Mouse (Mus musculus): Measurements from ENCODE around the gene Ccdc33. TPM values are rescaled to one million over a fixed set of nuclear protein-coding genes. Genes with fewer than 3 reads are reported as not detected.

Gene Ccdc33
- polyA plus RNA-seq, 1 experiment from 2014 or later = 1.1 TPM

DNA sequence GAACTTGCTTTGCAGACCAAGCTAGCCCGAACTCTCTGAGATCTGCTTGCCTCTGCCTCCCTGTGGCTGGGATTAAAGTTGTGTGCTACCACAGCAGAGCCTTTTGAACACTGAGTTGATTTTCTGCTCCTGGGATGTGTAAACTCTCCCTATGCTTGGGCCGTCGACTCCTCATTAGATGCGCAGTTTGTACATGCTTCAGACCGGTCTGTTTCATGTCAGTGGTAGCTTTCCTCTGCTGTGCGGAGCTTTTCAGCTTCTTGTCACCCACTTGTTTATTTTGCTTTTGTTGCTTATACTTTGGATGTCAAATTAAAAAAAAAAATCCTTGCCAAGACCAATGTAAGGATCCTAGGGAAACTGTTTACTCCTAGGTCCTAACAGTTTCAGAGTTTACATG is 22.6 kb downstream of the Ccdc33 start:
- Histone ChIP-seq H3K4me3 (ENCODE audit: low read depth, low read length) (no peak overlapping the region), H3K9ac (ENCODE audit: low read length) (no peak overlapping the region), H3K27me3 (ENCODE audit: control insufficient read depth, insufficient read depth, low read length) (no peaks in the 10 kb centered on the region), H3K9me3 (ENCODE audit: control insufficient read depth, low read length) (no peaks in the 10 kb centered on the region), H3K36me3 (ENCODE audit: control insufficient read depth, insufficient read depth, low read length) (no peaks in the 10 kb centered on the region), H3K4me2 (ENCODE audit: low read depth, low read length, severe bottlenecking) (no peak overlapping the region), H3K4me1 (replicated peaks; ENCODE audit: control insufficient read depth, insufficient read depth, low read length) (peaks cover 10% of the 10 kb centered on the region; the same call in 1 of the 2 replicates), H3K27ac (ENCODE audit: low read depth, low read length) (no peak overlapping the region; the same call in 1 of the 2 replicates)
- ATAC-seq (replicated peaks; ENCODE audit: low FRiP score) (no peak), DNase-seq (ENCODE audit: low spot score) (no peak)
- WGBS = 86% methylated on average over 6 of the region's 6 CpGs

DNA sequence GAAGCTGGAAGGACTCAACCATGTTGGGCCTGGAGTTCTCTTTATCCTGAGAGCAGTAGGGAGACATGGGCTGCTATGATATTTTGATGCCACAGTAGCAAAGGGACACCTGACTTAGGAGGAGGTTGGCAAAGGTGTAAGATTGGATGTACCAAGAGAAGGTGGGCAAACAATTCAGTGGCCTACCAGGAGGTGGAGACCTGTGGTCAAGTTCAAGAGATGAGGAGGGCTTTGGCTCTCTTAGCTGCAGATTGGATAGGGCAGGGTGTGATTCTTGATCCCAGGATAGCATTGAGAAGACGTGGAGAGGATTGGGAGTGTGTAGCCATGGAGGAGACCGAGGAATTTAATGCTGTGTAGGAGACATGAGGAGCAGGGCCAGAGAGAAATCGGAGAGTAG is 24.8 kb downstream of the Ccdc33 start:
- Histone ChIP-seq H3K4me2 (ENCODE audit: low read depth, low read length, severe bottlenecking) (no peak overlapping the region), H3K4me1 (replicated peaks; ENCODE audit: control insufficient read depth, insufficient read depth, low read length) (peaks cover 10% of the 10 kb centered on the region; the same call in 1 of the 2 replicates), H3K9me3 (ENCODE audit: control insufficient read depth, low read length) (no peaks in the 10 kb centered on the region), H3K9ac (ENCODE audit: low read length) (no peak overlapping the region), H3K27ac (ENCODE audit: low read depth, low read length) (no peak overlapping the region), H3K27me3 (ENCODE audit: control insufficient read depth, insufficient read depth, low read length) (no peaks in the 10 kb centered on the region), H3K36me3 (ENCODE audit: control insufficient read depth, insufficient read depth, low read length) (no peaks in the 10 kb centered on the region), H3K4me3 (ENCODE audit: low read depth, low read length) (no peak overlapping the region)
- WGBS = 80% methylated on average over 3 of the region's 3 CpGs
- no peak for ATAC-seq (replicated peaks; ENCODE audit: low FRiP score)
- no peak for DNase-seq (ENCODE audit: low spot score)

DNA sequence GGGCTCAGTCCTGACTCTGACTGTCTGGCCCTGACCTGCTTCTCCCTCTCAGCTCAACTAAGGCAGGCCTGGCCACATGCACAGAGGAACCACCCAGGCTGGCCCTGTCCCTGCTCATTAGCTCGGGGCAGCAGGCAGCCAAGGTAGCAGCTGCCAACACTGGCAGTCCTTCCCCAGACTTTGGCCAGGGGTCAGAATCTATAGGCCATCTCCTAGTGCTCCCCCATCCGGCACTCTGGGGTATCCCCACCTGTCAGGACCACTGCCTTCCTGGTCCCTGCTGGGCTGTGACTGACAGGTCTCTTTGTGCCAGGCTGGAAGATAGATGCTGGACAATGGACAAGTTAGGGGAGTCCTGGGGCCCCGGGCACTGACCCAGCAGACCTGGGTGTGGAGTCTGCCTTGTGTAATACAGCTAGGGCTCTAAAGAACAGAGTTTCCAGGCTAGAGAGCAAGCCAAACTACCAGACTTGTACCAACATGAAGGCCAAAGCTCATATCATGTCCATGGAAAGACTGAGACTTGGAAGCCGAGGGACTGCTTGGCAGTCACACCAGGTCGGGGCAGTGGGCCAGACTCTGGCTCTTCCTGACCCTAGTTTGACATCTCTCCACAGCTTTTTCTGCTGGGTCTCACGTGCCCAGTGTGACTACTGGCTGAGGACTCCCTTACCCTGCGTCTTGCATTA is 25.9 kb downstream of the Ccdc33 start:
- WGBS = 62% methylated on average over 7 of the region's 7 CpGs
- no peaks in the 10 kb centered on the region for H3K36me3 ChIP-seq (ENCODE audit: control insufficient read depth, insufficient read depth, low read length)
- H3K9me3 ChIP-seq (ENCODE audit: control insufficient read depth, low read length) = no peaks in the 10 kb centered on the region
- H3K27me3 ChIP-seq (ENCODE audit: control insufficient read depth, insufficient read depth, low read length) = no peaks in the 10 kb centered on the region
- H3K4me3 ChIP-seq (ENCODE audit: low read depth, low read length) = no peak overlapping the region
- H3K9ac ChIP-seq (ENCODE audit: low read length) = no peak overlapping the region
- DNase-seq (ENCODE audit: low spot score) = no peak
- ATAC-seq (replicated peaks; ENCODE audit: low FRiP score) = no peak
- H3K4me2 ChIP-seq (ENCODE audit: low read depth, low read length, severe bottlenecking) = no peak overlapping the region
- no peak overlapping the region for H3K27ac ChIP-seq (ENCODE audit: low read depth, low read length)
- peaks cover 10% of the 10 kb centered on the region for H3K4me1 ChIP-seq (replicated peaks; ENCODE audit: control insufficient read depth, insufficient read depth, low read length)

DNA sequence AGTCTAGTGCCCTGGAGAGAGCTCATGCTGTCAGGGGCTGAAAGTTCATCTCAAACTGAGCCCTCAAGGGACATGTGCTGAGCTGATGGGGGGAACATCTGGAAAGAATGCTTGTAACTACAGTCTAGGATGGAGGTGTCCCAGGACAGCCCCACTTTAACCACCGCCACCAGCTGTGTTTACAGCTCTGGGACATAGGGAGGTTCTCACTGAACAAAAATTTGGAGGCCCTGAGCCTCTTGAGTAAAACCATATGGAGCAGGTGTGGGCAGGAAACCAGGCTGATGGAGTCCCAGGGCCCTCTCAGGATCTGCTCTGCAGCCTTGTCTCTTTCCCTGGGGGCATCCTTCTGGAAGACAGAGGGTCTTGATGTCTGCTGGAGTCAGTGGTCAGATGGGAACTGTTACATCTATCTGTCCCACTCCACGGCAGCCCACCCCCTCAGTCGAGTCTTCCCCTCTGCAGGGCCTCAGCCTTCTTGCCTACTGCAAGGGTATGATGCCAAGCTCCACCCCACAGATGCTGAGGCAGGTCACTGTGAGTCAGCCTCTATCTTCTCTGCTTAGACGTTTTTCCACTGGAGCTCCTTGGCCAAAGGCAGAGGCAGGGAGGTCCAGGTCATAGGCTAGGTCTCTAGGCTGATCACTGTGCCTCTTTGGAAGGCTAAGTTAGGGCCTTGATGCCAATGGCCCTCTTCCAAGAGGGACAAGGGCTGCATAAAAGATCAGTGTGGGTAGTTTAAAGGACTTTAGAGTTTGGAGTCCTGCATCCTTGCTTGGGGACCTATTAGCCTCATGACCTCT is 26.8 kb downstream of the Ccdc33 start:
- Histone ChIP-seq H3K4me3 (ENCODE audit: low read depth, low read length) (no peak overlapping the region), H3K9me3 (ENCODE audit: control insufficient read depth, low read length) (no peaks in the 10 kb centered on the region), H3K9ac (ENCODE audit: low read length) (no peak overlapping the region), H3K36me3 (ENCODE audit: control insufficient read depth, insufficient read depth, low read length) (no peaks in the 10 kb centered on the region), H3K4me1 (replicated peaks; ENCODE audit: control insufficient read depth, insufficient read depth, low read length) (peaks cover 9% of the 10 kb centered on the region), H3K4me2 (ENCODE audit: low read depth, low read length, severe bottlenecking) (no peak overlapping the region), H3K27ac (ENCODE audit: low read depth, low read length) (no peak overlapping the region), H3K27me3 (ENCODE audit: control insufficient read depth, insufficient read depth, low read length) (no peaks in the 10 kb centered on the region)
- DNase-seq (ENCODE audit: low spot score) (no peak), ATAC-seq (replicated peaks; ENCODE audit: low FRiP score) (no peak)
- WGBS = 60% methylated on average over 4 of the region's 4 CpGs

DNA sequence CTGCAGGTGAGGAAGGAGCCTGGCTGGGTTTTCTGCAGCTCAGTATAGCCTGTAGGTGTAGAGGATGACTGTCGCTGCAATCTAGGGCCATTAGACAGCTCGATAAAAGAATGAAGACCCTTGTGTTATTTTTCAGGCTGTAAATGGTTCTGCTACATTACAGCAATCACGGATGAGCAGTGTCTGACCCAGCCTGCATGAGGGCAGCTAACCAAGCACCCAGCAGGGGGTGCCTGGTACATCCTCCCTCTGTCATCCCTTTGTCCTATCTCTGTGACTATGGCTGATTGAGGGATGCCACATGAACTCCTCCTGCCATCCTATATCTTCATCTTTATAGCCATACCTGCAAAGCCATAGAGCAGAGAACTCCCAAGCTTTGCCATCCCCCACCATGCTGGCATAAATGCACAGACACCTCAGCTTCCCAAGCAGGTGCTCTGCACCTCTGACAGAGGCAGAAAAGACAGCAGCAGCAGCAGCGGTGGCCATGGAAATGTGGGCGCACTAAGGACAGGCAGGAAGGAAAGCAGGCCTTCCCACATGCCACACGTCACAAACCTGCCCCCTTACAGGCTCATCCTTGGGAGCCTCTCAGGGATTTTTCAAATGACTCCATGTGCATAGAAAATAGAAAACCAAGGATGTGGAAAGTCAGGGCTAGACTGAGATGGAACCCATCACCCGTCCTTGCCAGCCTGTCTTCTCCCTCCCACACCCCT is 31.2 kb downstream of the Ccdc33 start:
- H3K27ac ChIP-seq (ENCODE audit: low read depth, low read length) = 0 out of 2 replicates have a peak overlapping the region, but pooled peaks have one; percentile 34
- H3K4me2 ChIP-seq (ENCODE audit: low read depth, low read length, severe bottlenecking) = no peak overlapping the region
- ATAC-seq (replicated peaks; ENCODE audit: low FRiP score) (no peak), DNase-seq (ENCODE audit: low spot score) (no peak)
- H3K9me3 ChIP-seq (ENCODE audit: control insufficient read depth, low read length) = no peaks in the 10 kb centered on the region
- no peak overlapping the region for H3K9ac ChIP-seq (ENCODE audit: low read length)
- no peaks in the 10 kb centered on the region for H3K27me3 ChIP-seq (ENCODE audit: control insufficient read depth, insufficient read depth, low read length)
- peaks cover 18% of the 10 kb centered on the region for H3K4me1 ChIP-seq (replicated peaks; ENCODE audit: control insufficient read depth, insufficient read depth, low read length)
- H3K4me3 ChIP-seq (ENCODE audit: low read depth, low read length) = no peak overlapping the region
- H3K36me3 ChIP-seq (ENCODE audit: control insufficient read depth, insufficient read depth, low read length) = no peaks in the 10 kb centered on the region
- WGBS = 71% methylated on average over 7 of the region's 7 CpGs

DNA sequence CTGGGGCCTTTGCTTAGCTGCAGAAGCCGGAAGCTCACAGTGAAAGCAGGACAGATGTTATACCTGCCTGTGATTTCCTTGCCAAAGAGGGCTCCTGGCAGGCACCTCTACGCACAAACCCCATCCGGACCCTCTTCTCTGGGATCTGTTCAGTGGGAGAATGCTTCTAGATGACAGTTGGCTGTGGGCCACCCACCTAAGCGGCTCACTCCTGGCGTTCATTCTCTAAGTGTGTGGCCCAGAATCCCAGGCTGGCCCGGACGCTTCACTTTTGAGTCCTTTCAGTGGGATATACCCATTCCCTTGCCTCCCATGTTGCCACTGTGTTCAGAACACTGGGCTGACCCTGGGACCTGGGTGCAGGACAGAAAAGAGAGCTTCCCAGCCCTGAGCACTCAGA is 31.8 kb downstream of the Ccdc33 start:
- no peaks in the 10 kb centered on the region for H3K9me3 ChIP-seq (ENCODE audit: control insufficient read depth, low read length)
- H3K4me1 ChIP-seq (replicated peaks; ENCODE audit: control insufficient read depth, insufficient read depth, low read length) = peaks cover 17% of the 10 kb centered on the region
- no peak overlapping the region for H3K4me3 ChIP-seq (ENCODE audit: low read depth, low read length)
- no peaks in the 10 kb centered on the region for H3K27me3 ChIP-seq (ENCODE audit: control insufficient read depth, insufficient read depth, low read length)
- ATAC-seq (replicated peaks; ENCODE audit: low FRiP score) (no peak), DNase-seq (ENCODE audit: low spot score) (no peak)
- 59% methylated on average over 7 of the region's 7 CpGs for whole genome bisulfite sequencing
- H3K36me3 ChIP-seq (ENCODE audit: control insufficient read depth, insufficient read depth, low read length) = no peaks in the 10 kb centered on the region
- H3K4me2 ChIP-seq (ENCODE audit: low read depth, low read length, severe bottlenecking) = no peak overlapping the region
- H3K27ac ChIP-seq (ENCODE audit: low read depth, low read length) = no peak overlapping the region
- no peak overlapping the region for H3K9ac ChIP-seq (ENCODE audit: low read length)

DNA sequence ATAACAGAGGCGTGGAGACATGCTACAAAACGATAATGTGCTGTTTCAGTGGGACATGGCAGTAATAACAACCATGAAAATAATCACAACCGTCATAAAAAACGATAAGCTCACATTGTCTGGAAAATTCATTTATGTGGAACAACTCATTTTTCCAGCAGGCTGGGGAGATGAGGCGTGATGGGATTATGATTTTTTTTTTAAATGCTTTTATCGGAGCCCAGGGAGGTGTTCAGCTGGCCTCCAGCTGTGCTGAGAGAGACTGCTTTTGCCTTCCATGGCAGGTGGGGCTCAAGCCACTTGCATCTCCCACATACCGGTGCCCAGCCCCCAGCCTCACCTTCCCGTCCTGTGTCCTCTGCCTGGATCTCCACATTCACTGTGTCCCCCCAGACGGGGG is 32.4 kb downstream of the Ccdc33 start:
- ATAC-seq (replicated peaks; ENCODE audit: low FRiP score) (no peak), DNase-seq (ENCODE audit: low spot score) (no peak)
- H3K36me3 ChIP-seq (ENCODE audit: control insufficient read depth, insufficient read depth, low read length) = no peaks in the 10 kb centered on the region
- no peak overlapping the region for H3K4me2 ChIP-seq (ENCODE audit: low read depth, low read length, severe bottlenecking)
- H3K27me3 ChIP-seq (ENCODE audit: control insufficient read depth, insufficient read depth, low read length) = no peaks in the 10 kb centered on the region
- H3K4me1 ChIP-seq (replicated peaks; ENCODE audit: control insufficient read depth, insufficient read depth, low read length) = peaks cover 17% of the 10 kb centered on the region
- H3K9ac ChIP-seq (ENCODE audit: low read length) = peak overlapping the region; percentile 7; the same call in 1 of the 2 replicates
- H3K27ac ChIP-seq (ENCODE audit: low read depth, low read length) = peak overlapping the region; percentile 19; the same call in 1 of the 2 replicates
- WGBS = 29% methylated on average over 9 of the region's 9 CpGs
- H3K9me3 ChIP-seq (ENCODE audit: control insufficient read depth, low read length) = no peaks in the 10 kb centered on the region
- no peak overlapping the region for H3K4me3 ChIP-seq (ENCODE audit: low read depth, low read length)

DNA sequence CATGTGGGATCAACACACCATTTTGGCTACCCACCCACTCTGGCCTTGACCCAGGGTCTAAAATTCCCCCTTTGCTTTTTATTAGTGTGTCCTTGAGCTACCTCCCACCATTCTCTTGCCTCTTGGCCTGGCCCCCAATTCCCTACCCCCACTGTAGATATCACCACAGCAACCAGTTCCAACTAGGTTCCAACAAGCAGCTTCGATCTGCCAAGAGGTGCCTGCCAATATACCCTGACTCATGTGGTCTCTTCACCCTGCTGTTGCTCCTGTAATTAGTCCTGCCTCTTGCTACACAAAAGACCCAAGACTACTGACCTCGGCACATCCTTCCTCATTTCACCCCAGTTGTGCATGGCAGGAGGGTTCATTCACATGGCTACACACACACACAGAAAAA is 33.5 kb downstream of the Ccdc33 start:
- 7% methylated on average over 2 of the region's 2 CpGs for WGBS
- Histone ChIP-seq H3K9me3 (ENCODE audit: control insufficient read depth, low read length) (no peaks in the 10 kb centered on the region), H3K4me2 (ENCODE audit: low read depth, low read length, severe bottlenecking) (no peak overlapping the region)

More for the DNA sequence above, 33.5 kb downstream of the Ccdc33 start:
- Histone ChIP-seq H3K4me3 (ENCODE audit: low read depth, low read length) (no peak overlapping the region), H3K36me3 (ENCODE audit: control insufficient read depth, insufficient read depth, low read length) (no peaks in the 10 kb centered on the region), H3K4me1 (replicated peaks; ENCODE audit: control insufficient read depth, insufficient read depth, low read length) (peaks cover 17% of the 10 kb centered on the region), H3K27ac (ENCODE audit: low read depth, low read length) (peak overlapping the region; percentile 68), H3K9ac (ENCODE audit: low read length) (peak overlapping the region; percentile 4; the same call in 1 of the 2 replicates), H3K27me3 (ENCODE audit: control insufficient read depth, insufficient read depth, low read length) (no peaks in the 10 kb centered on the region)
- ATAC-seq (replicated peaks; ENCODE audit: low FRiP score) (peak; percentile 44; the same call in 1 of the 2 replicates), DNase-seq (ENCODE audit: low spot score) (no peak)

All from forebrain, embryonic 11.5 days (tissue).